Mouse (Mus musculus) liver, embryonic 13.5 days (tissue): ENCODE data around the gene Mgea5. TPM values are rescaled to one million over a fixed set of nuclear protein-coding genes. Genes with fewer than 3 reads are reported as not detected.

Experiments used
- ATAC-seq: fragments of 200-750 bp; cut with Nextera tagmentation; 2 replicates; pipeline ENCODE4 v1.8.0; 2017; ENCODE audit warnings: low read depth, mild to moderate bottlenecking, moderate number of reproducible peaks, moderate library complexity
- DNase-seq: peaks from one replicate; pipeline ENCODE4 v3.0.0; 2022
- H3K27ac ChIP-seq: fragments of 300-500 bp; sonication (generic); 2 replicates; pipeline ENCODE4 v1.5.1; 2015; ENCODE audit warnings: moderate library complexity, mild to moderate bottlenecking, inconsistent platforms
- H3K27me3 ChIP-seq: fragments of 300-500 bp; sonication (generic); 2 replicates; pipeline ENCODE4 v1.6.1; 2015; ENCODE audit warnings: mild to moderate bottlenecking, inconsistent platforms
- H3K36me3 ChIP-seq: fragments of 300-500 bp; sonication (generic); 2 replicates; pipeline ENCODE4 v1.6.1; 2015; ENCODE audit warnings: mild to moderate bottlenecking, inconsistent platforms
- H3K4me1 ChIP-seq: fragments of 300-500 bp; sonication (generic); replicated peaks from 2 replicates; pipeline ENCODE4 v1.6.1; 2015; ENCODE audit warnings: inconsistent platforms
- H3K4me2 ChIP-seq: fragments of 300-500 bp; sonication (generic); 2 replicates; pipeline ENCODE4 v1.6.1; 2015; ENCODE audit warnings: inconsistent platforms, mild to moderate bottlenecking, moderate library complexity
- H3K4me3 ChIP-seq: fragments of 300-500 bp; sonication (generic); replicated peaks from 2 replicates; pipeline ENCODE4 v1.5.1; 2015; ENCODE audit warnings: mild to moderate bottlenecking, inconsistent platforms
- H3K9ac ChIP-seq: fragments of 300-500 bp; sonication (generic); 2 replicates; pipeline ENCODE4 v1.6.1; 2015; ENCODE audit warnings: mild to moderate bottlenecking, inconsistent platforms
- H3K9me3 ChIP-seq: fragments of 300-500 bp; sonication (generic); replicated peaks from 2 replicates; pipeline ENCODE4 v1.6.1; 2016; ENCODE audit warnings: inconsistent platforms
- WGBS: fragments of 180-500 bp; shearing (Covaris S2); methylation state at CpG from one replicate; pipeline ENCODE4 v1.1.7; 2015; ENCODE audit not compliant: insufficient replicate concordance; 5-methylcytosine and 5-hydroxymethylcytosine counted together
- polyA plus RNA-seq: library from polyadenylated mRNA; unstranded; fragments of >200 nt; fragmentation: Nextera tagmentation; extraction: Ambion mirVana; gene quantifications from 2 replicates; pipeline ENCODE4 v1.2.1, GENCODE M21; 2015

Gene Mgea5
- polyA plus RNA-seq, 1 experiment from 2014 or later = 17.7 TPM

DNA sequence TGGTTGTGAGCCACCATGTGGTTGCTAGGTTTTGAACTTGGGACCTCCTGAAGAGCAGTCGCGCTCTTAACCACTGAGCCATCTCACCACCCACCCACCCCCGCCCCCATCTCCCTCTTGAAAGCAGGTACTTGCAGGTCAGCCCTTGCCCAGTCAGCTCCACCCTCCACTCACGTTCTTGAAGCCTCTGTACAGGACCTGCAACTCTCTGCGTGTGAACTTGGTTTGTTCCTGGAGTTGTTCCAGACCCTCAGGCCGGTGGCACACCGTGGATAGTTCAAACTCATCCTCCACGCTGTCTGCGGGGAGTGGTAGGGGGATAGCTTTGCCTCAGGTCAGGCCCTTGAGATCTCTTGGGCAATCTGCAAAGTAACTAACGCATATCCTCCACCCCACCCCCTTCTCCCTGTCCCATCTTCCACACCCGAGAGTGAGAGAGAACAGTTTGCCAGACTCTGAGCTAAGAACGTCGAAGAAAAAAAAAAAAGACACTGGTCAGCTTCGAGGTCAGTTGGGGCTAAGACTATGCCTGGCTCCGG is 11.8 kb upstream of the Mgea5 start:
- H3K27ac ChIP-seq = no peak overlapping the region
- H3K4me2 ChIP-seq = peak overlapping the region; percentile 52
- H3K9ac ChIP-seq = no peak overlapping the region
- no peaks in the 10 kb centered on the region for H3K36me3 ChIP-seq
- ATAC-seq = no peak
- WGBS = 32% methylated on average over 15 of the region's 15 CpGs
- H3K4me1 ChIP-seq = peaks cover 24% of the 10 kb centered on the region
- H3K27me3 ChIP-seq = no peaks in the 10 kb centered on the region
- 0 out of 2 replicates have a peak overlapping the region, but pooled peaks have one; percentile 2 for H3K4me3 ChIP-seq
- H3K9me3 ChIP-seq = no peaks in the 10 kb centered on the region; the same call in 1 of the 2 replicates
- DNase-seq = no peak

DNA sequence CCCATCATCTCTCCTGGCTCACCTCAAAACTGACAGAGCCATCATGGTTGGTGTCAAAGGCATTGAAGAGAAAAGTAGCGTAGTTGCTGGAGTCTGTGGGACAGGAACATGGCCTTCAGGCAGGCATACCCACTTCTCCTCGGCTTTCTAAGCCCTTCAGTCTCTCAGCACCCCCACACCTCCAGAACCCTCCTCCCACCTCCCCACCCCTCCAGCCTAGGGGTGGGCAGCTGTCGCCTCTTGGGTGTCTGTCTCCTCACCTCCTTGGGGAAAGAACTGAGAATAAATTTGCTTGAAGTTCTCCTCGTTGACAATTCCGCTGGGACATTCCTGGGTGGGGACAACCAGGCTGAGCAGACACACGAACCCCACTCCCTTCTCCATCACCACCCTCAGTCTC is 11.1 kb upstream of the Mgea5 start:
- Histone ChIP-seq H3K4me2 (no peak overlapping the region), H3K36me3 (no peaks in the 10 kb centered on the region), H3K4me3 (no peak overlapping the region), H3K9ac (no peak overlapping the region), H3K9me3 (no peaks in the 10 kb centered on the region; the same call in 1 of the 2 replicates), H3K27ac (no peak overlapping the region), H3K27me3 (no peaks in the 10 kb centered on the region), H3K4me1 (peaks cover 31% of the 10 kb centered on the region)
- no peak for DNase-seq
- 75% methylated on average over 6 of the region's 6 CpGs for WGBS
- ATAC-seq = no peak

GRCm38 (mm10) chr19:45792404-45792803 is 8.8 kb upstream of the Mgea5 start:
- Histone ChIP-seq H3K4me3 (no peak overlapping the region), H3K27me3 (no peaks in the 10 kb centered on the region), H3K4me2 (no peak overlapping the region), H3K9ac (no peak overlapping the region), H3K27ac (peak overlapping the region; percentile 29; the same call in 1 of the 2 replicates), H3K9me3 (no peaks in the 10 kb centered on the region), H3K36me3 (no peaks in the 10 kb centered on the region), H3K4me1 (peaks cover 47% of the 10 kb centered on the region)
- ATAC-seq (no peak), DNase-seq (no peak)
- 77% methylated on average over 6 of the region's 6 CpGs for WGBS

DNA sequence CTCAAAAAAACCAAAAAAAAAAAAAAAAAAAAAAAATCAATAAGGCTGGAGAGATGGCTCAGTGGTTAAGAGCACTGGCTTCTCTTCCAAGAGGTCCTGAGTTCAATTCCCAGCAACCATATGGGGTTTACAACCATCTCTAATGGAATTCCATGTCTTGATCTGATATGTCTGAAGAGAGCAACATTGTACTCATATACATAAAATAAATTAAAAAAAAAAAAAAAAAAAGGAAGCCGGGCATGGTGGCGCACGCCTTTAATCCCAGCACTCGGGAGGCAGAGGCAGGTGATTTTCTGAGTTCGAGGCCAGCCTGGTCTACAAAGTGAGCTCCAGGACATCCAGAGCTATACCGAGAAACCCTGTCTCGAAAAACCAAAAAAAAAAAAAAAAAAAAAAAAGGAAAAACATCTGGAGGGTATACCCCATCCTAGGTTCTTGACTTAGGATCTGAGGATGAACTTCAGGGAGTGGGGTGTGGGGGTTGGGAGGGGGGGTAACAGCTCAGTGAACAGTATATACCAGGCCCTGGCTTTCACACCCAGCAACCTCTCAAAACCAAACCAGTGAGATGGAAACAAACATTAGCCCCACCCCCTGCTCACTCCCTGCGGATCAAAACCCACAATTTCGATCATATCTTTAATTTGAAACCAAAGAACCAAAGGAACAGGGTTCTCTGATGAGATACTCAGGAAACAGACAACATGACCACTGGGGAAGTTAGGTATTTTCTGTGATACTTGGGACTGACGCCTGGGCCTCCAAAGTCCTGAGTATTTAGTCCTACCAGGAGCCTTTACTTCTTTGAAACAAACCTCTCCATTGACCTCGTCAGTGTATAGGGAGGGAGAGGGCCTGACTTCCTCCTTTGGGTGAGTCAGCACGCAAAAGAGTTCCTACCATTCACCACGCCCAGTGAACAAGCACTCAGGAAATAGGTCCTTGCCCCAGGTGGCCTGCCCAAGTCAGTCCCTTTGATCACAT is 6.5 kb upstream of the Mgea5 start:
- H3K4me1 ChIP-seq = peaks cover 38% of the 10 kb centered on the region
- H3K27me3 ChIP-seq = no peaks in the 10 kb centered on the region
- H3K27ac ChIP-seq = peak overlapping the region; percentile 92
- H3K9ac ChIP-seq = peak overlapping the region; percentile 37; the same call in 1 of the 2 replicates
- no peaks in the 10 kb centered on the region for H3K36me3 ChIP-seq
- no peaks in the 10 kb centered on the region for H3K9me3 ChIP-seq
- peak overlapping the region; percentile 15; the same call in 1 of the 2 replicates for H3K4me3 ChIP-seq
- ATAC-seq (peak; percentile 97), DNase-seq (peak; percentile 67)
- peak overlapping the region; percentile 52 for H3K4me2 ChIP-seq
- 52% methylated on average over 13 of the region's 13 CpGs for WGBS

DNA sequence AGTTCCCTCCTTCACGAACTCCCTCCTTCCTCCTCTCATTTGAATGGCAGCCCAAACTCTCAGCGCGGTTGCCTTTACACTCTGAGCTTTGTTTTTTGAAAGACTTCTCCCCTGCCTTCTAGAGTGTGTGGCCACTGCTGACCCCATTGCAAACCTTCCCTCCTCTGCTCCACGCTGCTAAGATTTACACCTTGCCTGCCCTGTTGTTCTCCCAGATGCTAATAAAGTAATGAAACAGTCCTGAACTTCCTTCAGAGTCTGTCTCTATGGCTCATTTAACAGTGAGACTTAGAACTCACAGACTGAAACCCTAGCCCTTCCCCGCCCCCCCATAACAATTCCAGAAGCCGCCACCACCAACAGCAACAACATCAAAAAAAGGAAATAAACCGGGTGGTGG is 5.7 kb upstream of the Mgea5 start:
- H3K27me3 ChIP-seq = no peaks in the 10 kb centered on the region
- no peaks in the 10 kb centered on the region for H3K36me3 ChIP-seq
- no peak overlapping the region for H3K9ac ChIP-seq
- peaks cover 42% of the 10 kb centered on the region for H3K4me1 ChIP-seq
- H3K9me3 ChIP-seq = no peaks in the 10 kb centered on the region
- H3K4me3 ChIP-seq = no peak overlapping the region
- 84% methylated on average over 7 of the region's 7 CpGs for WGBS
- H3K4me2 ChIP-seq = no peak overlapping the region
- H3K27ac ChIP-seq = peak overlapping the region; percentile 92
- ATAC-seq (no peak), DNase-seq (no peak)

DNA sequence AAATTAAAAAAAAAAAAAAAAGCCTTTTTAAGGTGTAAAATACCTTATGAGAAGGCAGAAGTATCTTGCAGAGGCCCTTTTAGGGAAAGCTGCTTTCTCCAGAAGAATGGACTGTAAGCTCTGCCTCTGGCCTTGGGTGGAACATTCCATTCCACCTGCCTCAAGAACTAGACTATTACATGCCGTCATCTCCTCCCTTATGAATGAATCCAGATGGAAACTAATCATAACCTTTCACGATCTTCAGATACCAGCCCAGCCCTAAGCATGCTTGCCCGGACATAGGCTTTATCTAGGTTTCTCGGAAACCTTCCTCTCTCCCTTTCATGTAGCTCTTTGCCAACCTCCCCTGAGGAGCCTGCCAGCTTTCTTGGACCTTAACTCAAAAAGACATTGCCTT is 4.7 kb upstream of the Mgea5 start:
- H3K27ac ChIP-seq = peak overlapping the region; percentile 92; the same call in 1 of the 2 replicates
- H3K4me1 ChIP-seq = peaks cover 47% of the 10 kb centered on the region
- H3K9ac ChIP-seq = no peak overlapping the region
- DNase-seq = no peak
- no peak overlapping the region for H3K4me2 ChIP-seq
- ATAC-seq = no peak
- H3K9me3 ChIP-seq = no peaks in the 10 kb centered on the region
- 40% methylated on average over 4 of the region's 4 CpGs for WGBS
- H3K36me3 ChIP-seq = no peaks in the 10 kb centered on the region
- H3K4me3 ChIP-seq = no peak overlapping the region
- H3K27me3 ChIP-seq = no peaks in the 10 kb centered on the region

- no peaks in the 10 kb centered on the region for H3K36me3 ChIP-seq
- H3K27ac ChIP-seq = no peak overlapping the region
- 75% methylated on average over 3 of the region's 3 CpGs for WGBS
- H3K9me3 ChIP-seq = no peaks in the 10 kb centered on the region
- H3K9ac ChIP-seq = no peak overlapping the region
- ATAC-seq (no peak), DNase-seq (no peak)
- H3K4me1 ChIP-seq = peaks cover 47% of the 10 kb centered on the region
- no peaks in the 10 kb centered on the region for H3K27me3 ChIP-seq
- no peak overlapping the region for H3K4me2 ChIP-seq
- no peak overlapping the region for H3K4me3 ChIP-seq
Observed at GRCm38 (mm10) chr19:45787450-45787849, 3.8 kb upstream of the Mgea5 start.

GRCm38 (mm10) chr19:45785470-45785869 is 1.8 kb upstream of the Mgea5 start:
- no peak overlapping the region for H3K9ac ChIP-seq
- H3K4me1 ChIP-seq = peaks cover 57% of the 10 kb centered on the region
- H3K36me3 ChIP-seq = peaks cover 10% of the 10 kb centered on the region
- no peak overlapping the region for H3K4me3 ChIP-seq
- no peak overlapping the region for H3K4me2 ChIP-seq
- no peaks in the 10 kb centered on the region for H3K9me3 ChIP-seq
- H3K27me3 ChIP-seq = no peaks in the 10 kb centered on the region
- DNase-seq = no peak
- WGBS = 59% methylated on average over 3 of the region's 3 CpGs
- no peak for ATAC-seq
- no peak overlapping the region for H3K27ac ChIP-seq

DNA sequence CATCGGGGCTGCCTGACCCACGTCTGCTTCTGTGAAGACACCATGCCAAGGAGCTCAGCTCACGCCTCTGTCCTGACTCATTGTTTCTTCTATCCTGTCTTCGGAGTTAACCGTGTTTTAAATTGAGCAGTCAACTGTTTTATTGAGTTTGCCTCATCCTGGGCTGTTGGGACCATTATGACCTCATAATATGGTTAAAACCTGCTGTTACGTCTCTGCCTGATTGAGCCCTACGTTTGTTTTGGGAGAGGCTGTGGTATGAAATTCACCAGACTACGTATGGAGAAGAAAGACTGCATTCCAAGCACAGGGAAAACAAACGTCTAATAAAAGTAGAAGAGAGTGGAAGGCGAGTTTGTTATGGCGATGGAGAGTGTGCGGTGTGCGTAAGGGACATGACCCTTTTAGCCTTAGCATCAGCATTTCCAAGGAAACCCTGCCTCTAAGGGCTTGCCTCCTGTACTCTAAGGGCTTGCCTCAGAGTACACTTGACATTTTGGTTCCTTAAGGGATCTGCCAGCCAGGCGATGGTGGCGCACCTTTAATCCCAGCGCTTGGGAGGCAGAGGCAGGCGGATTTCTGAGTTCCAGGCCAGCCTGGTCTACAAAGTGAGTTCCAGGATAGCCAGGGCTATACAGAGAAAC is 418 bp upstream of the Mgea5 start:
- H3K27me3 ChIP-seq = no peaks in the 10 kb centered on the region
- H3K4me2 ChIP-seq = peak overlapping the region; percentile 85
- peaks cover 24% of the 10 kb centered on the region for H3K36me3 ChIP-seq
- DNase-seq = no peak
- peak overlapping the region; percentile 99 for H3K9ac ChIP-seq
- WGBS = 35% methylated on average over 17 of the region's 17 CpGs
- ATAC-seq = no peak
- H3K4me1 ChIP-seq = peaks cover 55% of the 10 kb centered on the region
- peak overlapping the region; percentile 100 for H3K4me3 ChIP-seq
- no peaks in the 10 kb centered on the region for H3K9me3 ChIP-seq
- H3K27ac ChIP-seq = peak overlapping the region; percentile 97

- Histone ChIP-seq H3K36me3 (peaks cover 40% of the 10 kb centered on the region), H3K4me2 (peak overlapping the region; percentile 85), H3K27ac (peak overlapping the region; percentile 97), H3K27me3 (no peaks in the 10 kb centered on the region), H3K4me1 (peaks cover 46% of the 10 kb centered on the region), H3K4me3 (peak overlapping the region; percentile 100), H3K9me3 (no peaks in the 10 kb centered on the region), H3K9ac (peak overlapping the region; percentile 99)
- DNase-seq (peak; percentile 69), ATAC-seq (peak; percentile 50)
- WGBS = under 1% methylated on average over 36 of the region's 36 CpGs
Observed at GRCm38 (mm10) chr19:45782315-45783001, 1.2 kb downstream of the Mgea5 start.

- peaks cover 48% of the 10 kb centered on the region for H3K36me3 ChIP-seq
- DNase-seq (no peak), ATAC-seq (no peak)
- no peaks in the 10 kb centered on the region for H3K27me3 ChIP-seq
- peak overlapping the region; percentile 100 for H3K4me3 ChIP-seq
- no peaks in the 10 kb centered on the region for H3K9me3 ChIP-seq
- WGBS = 56% methylated on average over 8 of the region's 8 CpGs
- H3K9ac ChIP-seq = peak overlapping the region; percentile 99
- H3K4me1 ChIP-seq = peaks cover 46% of the 10 kb centered on the region
- peak overlapping the region; percentile 85 for H3K4me2 ChIP-seq
- no peak overlapping the region for H3K27ac ChIP-seq
Observed at GRCm38 (mm10) chr19:45781676-45782075, 2.0 kb downstream of the Mgea5 start.
